Mouse (Mus musculus) midbrain, embryonic 13.5 days (tissue): ENCODE data around the gene Efcc1. TPM values are rescaled to one million over a fixed set of nuclear protein-coding genes. Genes with fewer than 3 reads are reported as not detected.
A peak's percentile ranks its signal among the peaks of the same experiment; 100 is the strongest.

Experiments used
- ATAC-seq: fragments of 200-750 bp; cut with Nextera tagmentation; 2 replicates; pipeline ENCODE4 v1.8.0; 2017; ENCODE audit warnings: mild to moderate bottlenecking, moderate TSS enrichment, moderate library complexity
- H3K27ac ChIP-seq: fragments of 300-500 bp; sonication (generic); 2 replicates; pipeline ENCODE4 v1.5.1; 2015; ENCODE audit warnings: inconsistent platforms, mild to moderate bottlenecking, moderate library complexity
- H3K27me3 ChIP-seq: fragments of 300-500 bp; sonication (generic); 2 replicates; pipeline ENCODE4 v1.6.1; 2015; ENCODE audit warnings: mild to moderate bottlenecking, inconsistent platforms
- H3K36me3 ChIP-seq: fragments of 300-500 bp; sonication (generic); 2 replicates; pipeline ENCODE4 v1.6.1; 2015; ENCODE audit warnings: mild to moderate bottlenecking, inconsistent platforms
- H3K4me1 ChIP-seq: fragments of 300-500 bp; sonication (generic); replicated peaks from 2 replicates; pipeline ENCODE4 v1.6.1; 2015; ENCODE audit warnings: inconsistent platforms
- H3K4me2 ChIP-seq: fragments of 300-500 bp; sonication (generic); replicated peaks from 2 replicates; pipeline ENCODE4 v1.6.1; 2015; ENCODE audit warnings: moderate library complexity, mild to moderate bottlenecking, inconsistent platforms
- H3K4me3 ChIP-seq: fragments of 300-500 bp; sonication (generic); replicated peaks from 2 replicates; pipeline ENCODE4 v1.5.1; 2015; ENCODE audit warnings: mild to moderate bottlenecking, inconsistent platforms
- H3K9ac ChIP-seq: fragments of 300-500 bp; sonication (generic); replicated peaks from 2 replicates; pipeline ENCODE4 v1.6.1; 2015; ENCODE audit warnings: mild to moderate bottlenecking, inconsistent platforms
- H3K9me3 ChIP-seq: fragments of 300-500 bp; sonication (generic); 2 replicates; pipeline ENCODE4 v1.6.1; 2016; ENCODE audit warnings: mild to moderate bottlenecking, inconsistent platforms
- WGBS: fragments of 180-500 bp; shearing (Covaris S2); methylation state at CpG from one replicate; pipeline ENCODE4 v1.1.7; 2015; 5-methylcytosine and 5-hydroxymethylcytosine counted together
- polyA plus RNA-seq: library from polyadenylated mRNA; unstranded; fragments of >200 nt; fragmentation: Nextera tagmentation; extraction: Ambion mirVana; gene quantifications from 2 replicates; pipeline ENCODE4 v1.2.1, GENCODE M21; 2015

Gene Efcc1
- polyA plus RNA-seq, 1 experiment from 2014 or later: 4.2 TPM

DNA sequence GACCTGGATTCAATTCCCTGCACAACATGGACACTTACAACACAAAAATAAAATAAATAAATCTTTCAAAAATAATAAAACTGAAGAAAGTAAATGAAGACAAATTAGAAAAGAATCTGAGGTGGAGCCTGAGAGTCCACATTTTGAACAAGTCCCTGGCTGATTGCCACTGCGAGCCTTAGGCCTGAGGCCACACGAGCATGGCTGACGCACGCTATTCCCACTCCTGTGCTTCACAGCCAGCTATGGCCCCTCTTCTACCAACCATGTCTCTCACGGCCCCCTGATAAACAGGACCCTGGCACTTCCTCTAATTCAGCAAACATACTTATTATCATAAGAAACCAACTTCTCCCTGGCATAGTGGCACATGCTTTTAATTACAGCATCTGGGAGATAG, 56.0 kb downstream of the Efcc1 start:
- no peak overlapping the region for H3K9ac ChIP-seq
- 85% methylated on average over 5 of the region's 5 CpGs for WGBS
- no peak for ATAC-seq
- H3K9me3 ChIP-seq: no peaks in the 10 kb centered on the region
- no peak overlapping the region for H3K27ac ChIP-seq
- H3K4me3 ChIP-seq: no peak overlapping the region
- H3K27me3 ChIP-seq: no peaks in the 10 kb centered on the region
- H3K4me2 ChIP-seq: no peak overlapping the region
- H3K36me3 ChIP-seq: peaks cover 8% of the 10 kb centered on the region; the same call in 1 of the 2 replicates
- peaks cover 13% of the 10 kb centered on the region for H3K4me1 ChIP-seq

DNA sequence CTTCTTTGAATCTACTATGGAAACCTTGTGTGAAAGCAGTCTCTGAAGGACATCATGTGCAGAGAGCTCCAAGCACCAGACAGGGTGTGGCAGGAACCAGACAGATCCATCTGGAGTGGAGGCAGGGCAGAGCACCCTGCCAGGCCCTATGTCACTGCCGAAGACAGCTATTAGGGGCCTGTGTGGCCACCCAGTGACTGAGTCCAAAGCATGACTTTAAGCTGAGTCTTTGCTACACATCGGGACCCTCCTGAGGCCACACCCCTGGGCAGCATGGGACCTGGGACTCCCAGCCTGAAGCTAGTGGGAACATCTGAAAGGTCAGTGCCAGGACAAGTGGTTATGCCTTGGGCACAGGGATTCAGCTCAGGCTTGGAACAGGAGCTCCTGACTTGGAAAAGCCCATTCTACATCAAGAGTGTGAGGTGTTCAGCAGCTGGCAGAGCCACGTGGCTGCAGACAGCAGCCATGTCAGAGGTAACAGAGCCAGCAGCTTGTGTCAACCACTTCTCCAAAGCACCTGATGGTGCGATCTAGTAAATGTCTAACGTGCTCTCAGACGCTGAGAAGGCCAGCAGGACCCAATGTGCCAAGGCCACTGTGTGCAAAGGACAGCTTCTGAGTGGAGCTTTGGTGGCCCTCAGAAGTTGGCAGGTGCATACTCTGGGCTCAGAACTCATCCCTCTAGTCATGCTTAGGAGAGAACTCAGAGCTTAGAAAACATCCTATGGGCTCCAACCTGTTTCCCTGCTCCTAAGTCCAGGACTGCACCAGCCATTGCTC, 56.6 kb downstream of the Efcc1 start:
- Histone ChIP-seq H3K4me3 (no peak overlapping the region), H3K9me3 (no peaks in the 10 kb centered on the region), H3K4me2 (no peak overlapping the region), H3K4me1 (peaks cover 13% of the 10 kb centered on the region), H3K27me3 (no peaks in the 10 kb centered on the region), H3K27ac (no peak overlapping the region), H3K36me3 (peaks cover 15% of the 10 kb centered on the region), H3K9ac (no peak overlapping the region)
- no peak for ATAC-seq
- 88% methylated on average over 6 of the region's 6 CpGs for WGBS

DNA sequence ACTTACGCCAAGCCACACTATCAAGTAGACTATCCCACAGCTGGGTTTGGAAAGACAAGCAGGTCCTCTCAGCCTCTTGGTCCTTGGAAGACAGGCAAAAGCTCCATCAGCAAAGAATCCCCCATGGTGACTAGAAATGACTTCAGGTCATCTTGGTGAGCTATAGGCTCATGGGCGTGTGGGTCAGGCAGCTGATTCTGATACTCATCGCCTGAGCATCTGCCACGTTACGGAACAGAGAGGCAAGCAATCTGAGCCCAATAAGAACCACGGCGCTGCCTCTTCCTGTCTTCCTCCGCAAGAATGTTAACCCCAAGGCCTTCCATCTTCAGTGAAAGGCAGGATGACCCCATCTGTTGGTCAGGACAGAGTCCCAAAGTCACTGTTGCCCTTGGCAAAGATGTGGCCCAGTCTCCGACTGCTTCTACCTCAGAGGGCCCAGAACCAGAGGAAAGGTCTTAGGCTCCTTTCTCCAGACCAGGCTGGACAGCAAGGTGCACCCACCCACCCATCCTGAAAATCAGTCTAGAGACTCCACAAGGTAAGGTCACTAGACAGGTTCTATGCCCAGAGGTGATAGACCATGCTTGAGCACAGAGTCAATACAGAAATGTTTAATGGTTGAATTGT, 57.7 kb downstream of the Efcc1 start:
- H3K9ac ChIP-seq: no peak overlapping the region
- H3K27ac ChIP-seq: no peak overlapping the region
- H3K27me3 ChIP-seq: no peaks in the 10 kb centered on the region
- H3K4me2 ChIP-seq: no peak overlapping the region
- H3K9me3 ChIP-seq: no peaks in the 10 kb centered on the region
- H3K4me1 ChIP-seq: peaks cover 13% of the 10 kb centered on the region
- WGBS: 91% methylated on average over 9 of the region's 9 CpGs
- no peak overlapping the region for H3K4me3 ChIP-seq
- no peak for ATAC-seq
- peaks cover 24% of the 10 kb centered on the region for H3K36me3 ChIP-seq

- H3K27me3 ChIP-seq: no peaks in the 10 kb centered on the region
- H3K27ac ChIP-seq: peak overlapping the region; percentile 68
- H3K4me3 ChIP-seq: no peak overlapping the region
- peaks cover 13% of the 10 kb centered on the region for H3K4me1 ChIP-seq
- ATAC-seq: peak; percentile 57
- WGBS: 46% methylated on average over 5 of the region's 5 CpGs
- no peak overlapping the region for H3K4me2 ChIP-seq
- no peaks in the 10 kb centered on the region for H3K9me3 ChIP-seq
- 0 out of 2 replicates have a peak overlapping the region, but pooled peaks have one; percentile 19 for H3K9ac ChIP-seq
- H3K36me3 ChIP-seq: peaks cover 24% of the 10 kb centered on the region
Measured at GRCm38 (mm10) chr6:87788896-87789587, 58.4 kb downstream of the Efcc1 start.

GRCm38 (mm10) chr6:87789791-87790190, 59.1 kb downstream of the Efcc1 start:
- Histone ChIP-seq H3K4me3 (no peak overlapping the region), H3K27ac (peak overlapping the region; percentile 68), H3K27me3 (no peaks in the 10 kb centered on the region), H3K9me3 (no peaks in the 10 kb centered on the region), H3K36me3 (peaks cover 31% of the 10 kb centered on the region), H3K9ac (0 out of 2 replicates have a peak overlapping the region, but pooled peaks have one; percentile 19), H3K4me1 (peaks cover 13% of the 10 kb centered on the region), H3K4me2 (no peak overlapping the region)
- no peak for ATAC-seq
- WGBS: 93% methylated on average over 6 of the region's 6 CpGs

DNA sequence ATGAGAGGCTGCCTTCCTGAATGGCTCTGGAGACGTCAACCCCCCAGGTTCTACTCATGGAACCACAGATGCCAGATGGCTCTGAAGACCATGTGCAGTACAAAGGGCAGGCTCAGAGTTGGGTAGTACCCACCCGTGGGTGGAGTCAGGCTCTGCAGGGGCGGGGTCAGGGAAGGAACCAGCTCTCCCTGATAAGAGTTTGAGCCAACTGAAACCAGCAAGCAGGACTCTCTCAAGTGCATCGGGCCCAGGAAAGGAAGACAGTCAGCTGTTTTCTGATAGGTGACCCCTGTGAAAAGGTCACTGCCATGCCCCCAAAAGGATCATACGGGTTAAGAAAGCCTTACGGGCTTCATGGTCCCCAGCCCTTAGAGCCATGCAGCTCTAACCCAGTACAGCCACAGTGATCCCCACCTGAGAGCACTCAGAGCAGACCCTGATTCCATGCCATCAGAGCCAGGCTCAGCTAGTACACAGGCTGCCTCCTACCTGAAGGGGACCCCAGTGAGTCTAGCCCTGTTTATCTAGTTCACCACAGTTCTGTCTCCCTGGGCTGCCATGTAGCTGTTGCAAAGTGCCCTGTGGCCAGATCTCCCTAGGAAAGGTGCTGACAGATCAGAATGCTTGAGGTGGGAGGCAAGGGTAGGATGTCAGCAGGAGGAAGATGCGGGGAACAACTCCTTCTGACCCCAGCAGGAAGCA, 60.3 kb downstream of the Efcc1 start:
- Histone ChIP-seq H3K36me3 (peaks cover 31% of the 10 kb centered on the region), H3K4me2 (no peak overlapping the region), H3K4me1 (peaks cover 13% of the 10 kb centered on the region), H3K9ac (no peak overlapping the region), H3K4me3 (no peak overlapping the region), H3K27me3 (no peaks in the 10 kb centered on the region), H3K9me3 (no peaks in the 10 kb centered on the region), H3K27ac (no peak overlapping the region)
- ATAC-seq: no peak
- WGBS: 81% methylated on average over 7 of the region's 7 CpGs

DNA sequence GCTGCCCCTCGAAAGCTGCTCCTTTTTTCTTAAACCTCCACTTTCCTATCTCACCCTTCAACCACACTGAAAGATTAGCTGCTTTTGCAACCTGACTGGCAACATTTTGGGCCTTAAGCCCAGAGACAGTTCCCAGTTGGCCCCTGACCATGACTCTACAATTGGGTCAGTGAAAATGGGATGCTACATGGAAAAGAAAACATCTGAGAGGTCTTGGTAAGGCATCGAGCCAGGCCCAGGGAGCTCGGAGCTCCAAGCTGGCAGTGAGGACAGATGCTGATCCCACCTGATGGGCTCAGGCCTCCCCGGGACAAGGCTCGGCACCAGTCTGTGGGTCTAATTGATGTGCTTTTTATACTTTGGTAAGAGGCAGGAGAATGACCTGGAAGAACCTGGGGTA, 61.2 kb downstream of the Efcc1 start:
- Histone ChIP-seq H3K4me2 (no peak overlapping the region), H3K9me3 (no peaks in the 10 kb centered on the region), H3K9ac (no peak overlapping the region), H3K36me3 (peaks cover 31% of the 10 kb centered on the region), H3K27ac (no peak overlapping the region), H3K27me3 (no peaks in the 10 kb centered on the region), H3K4me3 (no peak overlapping the region), H3K4me1 (peaks cover 13% of the 10 kb centered on the region)
- no peak for ATAC-seq
- 96% methylated on average over 5 of the region's 5 CpGs for WGBS

- Histone ChIP-seq H3K4me2 (no peak overlapping the region), H3K36me3 (peaks cover 31% of the 10 kb centered on the region), H3K27ac (no peak overlapping the region), H3K9me3 (no peaks in the 10 kb centered on the region), H3K9ac (no peak overlapping the region), H3K4me3 (no peak overlapping the region), H3K4me1 (peaks cover 10% of the 10 kb centered on the region), H3K27me3 (no peaks in the 10 kb centered on the region)
- no peak for ATAC-seq
- 96% methylated on average over 10 of the region's 10 CpGs for WGBS
Measured at GRCm38 (mm10) chr6:87793821-87794510, 63.3 kb downstream of the Efcc1 start.

GRCm38 (mm10) chr6:87795385-87796150, 64.9 kb downstream of the Efcc1 start:
- no peaks in the 10 kb centered on the region for H3K27me3 ChIP-seq
- H3K9me3 ChIP-seq: no peaks in the 10 kb centered on the region
- 52% methylated on average over 6 of the region's 6 CpGs for WGBS
- H3K4me2 ChIP-seq: no peak overlapping the region
- H3K36me3 ChIP-seq: peaks cover 31% of the 10 kb centered on the region
- H3K4me3 ChIP-seq: no peak overlapping the region
- no peaks in the 10 kb centered on the region for H3K4me1 ChIP-seq
- no peak for ATAC-seq
- no peak overlapping the region for H3K27ac ChIP-seq
- H3K9ac ChIP-seq: no peak overlapping the region

DNA sequence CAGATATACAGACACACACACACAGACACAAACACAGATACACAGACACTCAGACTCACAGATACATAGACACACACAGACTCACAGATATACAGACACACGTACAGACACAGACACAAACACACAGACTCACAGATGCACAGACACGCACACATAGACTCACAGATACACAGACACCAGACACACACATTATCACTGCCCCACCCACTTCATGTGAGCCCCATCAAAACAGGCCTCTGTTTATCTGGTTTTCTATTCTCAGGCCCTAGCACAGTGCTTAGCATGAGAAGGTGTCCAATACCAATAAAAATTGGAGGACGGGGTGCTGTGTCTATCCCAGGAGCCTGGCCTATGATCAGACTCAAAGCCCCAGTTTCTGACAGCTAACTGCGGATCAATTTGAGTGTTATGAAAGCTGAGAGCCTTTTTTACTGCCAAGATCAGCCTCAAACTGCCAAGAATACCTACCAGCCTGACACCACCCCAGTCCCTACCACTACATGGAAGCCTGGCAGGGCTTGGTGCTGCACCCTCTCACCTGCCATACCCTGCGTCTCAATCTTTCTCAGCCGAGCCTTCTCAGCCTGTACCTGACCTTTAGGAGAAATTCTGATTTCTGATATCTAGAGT, 65.7 kb downstream of the Efcc1 start:
- H3K27me3 ChIP-seq: no peaks in the 10 kb centered on the region
- peaks cover 23% of the 10 kb centered on the region for H3K36me3 ChIP-seq
- H3K9ac ChIP-seq: no peak overlapping the region
- no peak overlapping the region for H3K27ac ChIP-seq
- ATAC-seq: no peak
- no peaks in the 10 kb centered on the region for H3K9me3 ChIP-seq
- H3K4me1 ChIP-seq: no peaks in the 10 kb centered on the region
- 92% methylated on average over 6 of the region's 6 CpGs for WGBS
- no peak overlapping the region for H3K4me2 ChIP-seq
- H3K4me3 ChIP-seq: no peak overlapping the region
